Mouse (Mus musculus) cerebellum, adult (tissue): ENCODE measurements at regions not wholly inside any gene's neighbourhood (a gene's known extent, or its start where the extent isn't known, plus 50 kb on each side); places are given as distances from the start of the nearest gene placed in this dataset.

Source experiments
- ATAC-seq: cut with Nextera tagmentation; 2 replicates; pipeline ENCODE4 v1.9.2; 2017; ENCODE audit warnings: mild to moderate bottlenecking, moderate library complexity, mixed read lengths; ENCODE audit not compliant: insufficient number of reproducible peaks, low FRiP score, low TSS enrichment

DNA sequence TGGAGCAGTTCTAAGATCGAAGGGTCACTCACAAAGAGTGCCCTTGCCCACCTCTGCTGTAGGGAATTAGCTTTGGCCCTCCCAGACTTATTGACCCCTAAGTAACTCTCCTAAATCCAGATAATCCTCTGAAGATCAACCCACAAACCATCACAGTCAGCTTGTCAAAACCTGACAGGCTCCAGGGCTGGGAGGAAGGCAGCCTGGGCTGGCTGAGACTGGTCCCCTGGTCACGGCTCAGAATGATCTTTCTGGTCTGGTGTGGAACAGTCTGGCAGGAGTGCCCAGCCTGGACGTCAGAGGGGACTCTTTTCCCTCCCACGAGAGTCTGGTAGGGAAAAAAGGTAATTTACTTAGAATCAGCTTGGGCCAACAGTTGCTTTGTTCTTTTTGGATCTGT is 99.0 kb upstream of the Haao start:
- no peak for ATAC-seq

DNA sequence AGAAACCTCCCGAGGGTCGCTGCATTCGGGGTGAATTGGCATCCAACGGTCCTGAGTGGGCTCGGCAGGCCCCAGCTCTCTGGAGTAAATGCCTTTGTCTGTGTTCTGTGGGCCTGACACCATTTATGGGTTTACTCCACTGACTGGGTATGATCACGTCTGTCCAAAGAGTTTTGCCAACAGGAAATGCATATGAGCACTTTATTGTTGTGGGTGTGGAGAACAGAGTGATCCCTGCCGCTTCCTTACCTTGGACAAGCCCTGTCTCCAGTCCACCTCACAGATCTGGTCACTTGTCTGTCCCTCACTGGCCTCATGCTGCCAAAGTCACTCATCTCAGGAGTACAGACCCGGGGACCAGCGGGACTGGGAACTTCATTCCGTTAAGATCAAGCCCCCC is 91.6 kb upstream of the Haao start:
- ATAC-seq: no peak

DNA sequence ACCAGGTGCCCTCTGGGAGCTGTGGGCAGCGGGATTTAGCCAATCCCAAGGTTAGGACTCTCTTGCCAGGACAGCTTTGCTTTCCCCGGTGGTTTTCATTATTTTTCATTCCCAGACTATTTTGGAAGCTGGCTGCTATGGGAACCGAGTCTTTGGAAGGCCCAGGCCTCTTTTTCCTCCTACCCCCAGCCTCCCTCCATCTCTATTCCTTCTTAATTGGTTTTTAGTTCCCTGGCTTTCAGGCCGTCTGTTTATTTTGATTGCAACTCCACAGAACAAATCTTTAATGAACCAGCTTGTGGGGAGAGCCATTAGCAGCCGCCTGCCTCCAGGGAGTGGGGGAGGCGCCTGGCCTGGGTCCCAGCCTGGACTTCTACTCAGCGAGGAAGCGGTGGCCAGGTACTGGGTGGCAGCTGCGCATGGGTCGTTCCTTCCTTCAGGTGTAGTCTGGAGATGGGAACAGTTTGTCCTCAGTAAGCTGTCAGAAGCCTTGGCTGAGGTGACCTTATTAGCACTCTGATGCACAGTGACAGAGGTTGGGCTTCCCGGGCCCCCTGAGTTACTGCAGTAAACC is 91.0 kb upstream of the Haao start:
- ATAC-seq: peak; percentile 53

DNA sequence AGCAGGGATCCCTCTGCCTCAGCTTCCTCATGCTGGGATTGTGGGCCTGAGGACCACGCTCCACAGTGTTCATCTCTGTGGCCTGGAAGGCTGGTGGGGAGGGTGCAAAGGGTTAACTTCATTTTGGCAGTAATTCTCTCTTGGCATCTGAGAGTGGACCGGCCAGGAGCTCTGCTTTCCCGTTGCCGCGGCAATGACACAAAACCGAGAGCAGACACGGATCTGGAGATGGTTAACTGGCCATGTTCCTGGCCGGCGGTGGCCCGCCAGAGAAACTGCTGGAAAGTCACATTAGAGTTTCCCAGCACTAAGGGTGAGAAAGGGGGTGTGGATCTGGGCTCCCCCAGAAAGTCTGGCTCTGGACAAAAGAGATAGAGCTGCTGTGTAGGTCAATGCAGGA is 89.8 kb upstream of the Haao start:
- ATAC-seq: no peak

DNA sequence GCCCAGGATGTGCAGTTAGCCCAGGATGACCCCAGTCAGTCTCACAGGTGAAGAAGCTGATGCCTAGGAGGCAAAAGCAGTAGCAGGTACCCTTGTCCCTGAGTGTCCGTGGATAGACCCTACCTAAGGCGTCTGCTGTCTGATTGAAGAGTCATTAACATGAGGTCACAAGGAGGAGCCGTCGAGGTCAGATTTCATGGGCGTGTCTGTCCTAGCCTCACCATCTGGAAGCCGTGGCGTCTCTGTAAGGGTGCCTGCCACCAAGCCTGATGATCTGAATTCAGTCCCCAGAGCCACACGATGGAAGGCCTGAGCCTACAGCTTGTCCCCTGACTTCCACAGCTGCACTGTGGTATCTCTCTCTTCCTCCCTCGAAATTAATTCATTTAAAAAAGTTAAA is 88.9 kb upstream of the Haao start:
- no peak for ATAC-seq

DNA sequence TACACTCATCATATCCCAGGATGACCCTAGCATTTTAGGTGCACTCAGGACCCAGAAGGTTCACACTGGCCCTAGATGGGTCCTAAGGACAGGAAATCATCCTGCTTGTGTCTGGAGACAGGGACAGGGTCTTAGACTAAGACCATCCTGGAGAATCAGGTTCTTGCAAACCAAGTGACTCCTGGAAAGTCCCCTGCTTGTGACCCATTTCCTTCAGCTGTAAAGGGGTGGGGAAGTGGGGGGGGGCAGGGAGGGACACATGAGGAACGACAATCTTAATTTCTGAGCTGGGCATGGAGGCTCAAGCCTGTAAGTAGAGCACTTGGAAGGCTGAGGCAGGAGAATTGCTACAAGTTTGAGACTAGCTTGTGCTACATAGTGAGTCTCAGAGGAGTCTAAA is 88.2 kb upstream of the Haao start:
- no peak for ATAC-seq

DNA sequence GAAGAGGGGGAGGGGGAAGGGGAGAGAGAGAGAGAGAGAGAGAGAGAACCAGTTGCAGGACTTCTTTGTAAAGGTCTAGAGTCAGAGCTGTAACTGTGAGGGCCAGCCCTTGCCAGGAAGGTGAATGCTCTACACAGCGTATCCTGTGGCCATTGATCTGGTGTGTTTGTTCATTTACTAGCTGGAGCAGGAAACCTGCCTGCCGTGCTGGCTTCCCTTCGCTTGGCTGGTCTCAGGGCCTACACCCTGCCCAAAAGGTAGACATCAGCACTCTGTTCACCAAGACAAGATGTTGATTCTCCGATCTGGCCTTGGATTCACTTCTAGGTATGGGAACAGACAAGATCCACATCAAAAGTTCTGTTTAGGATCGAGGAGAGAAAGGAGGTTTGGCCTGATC is 87.5 kb upstream of the Haao start:
- no peak for ATAC-seq

DNA sequence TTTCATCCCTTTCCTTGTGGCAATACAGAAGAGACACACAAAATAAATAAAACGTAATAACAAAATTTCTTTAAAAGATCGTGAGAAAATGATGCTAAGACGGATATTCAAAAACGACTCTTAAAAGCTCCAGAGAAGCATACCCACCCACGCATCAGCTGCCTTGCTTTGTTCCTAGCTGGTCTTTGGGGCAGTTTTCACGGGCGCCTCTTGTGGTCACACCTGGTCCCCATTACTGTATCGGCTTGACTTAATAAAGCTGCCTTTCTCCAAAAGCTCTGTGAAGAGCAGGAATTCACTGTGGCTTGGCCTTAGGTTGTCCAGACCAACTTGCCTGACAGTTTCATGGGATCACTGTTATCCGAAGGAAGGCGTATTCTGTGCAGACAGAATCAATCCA is 86.0 kb upstream of the Haao start:
- no peak for ATAC-seq

DNA sequence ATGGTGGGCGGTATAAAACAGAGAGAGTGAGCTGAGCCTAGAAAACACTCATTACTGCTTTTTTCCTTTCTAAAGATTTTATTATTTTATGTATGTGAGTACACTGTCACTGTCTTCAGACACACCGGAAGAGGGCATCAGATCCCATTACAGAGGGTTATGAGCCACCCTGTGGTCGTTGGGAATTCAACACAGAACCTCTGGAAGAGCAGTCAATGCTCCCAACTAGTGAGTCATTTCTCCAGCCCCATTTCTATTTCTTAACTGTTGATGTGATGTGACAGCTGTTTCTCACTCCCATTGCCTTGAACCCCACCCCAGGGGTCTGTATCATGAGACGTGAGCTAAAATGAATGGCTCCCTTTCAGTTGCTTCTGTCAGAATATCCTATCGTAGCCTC is 82.6 kb upstream of the Haao start:
- ATAC-seq: no peak

DNA sequence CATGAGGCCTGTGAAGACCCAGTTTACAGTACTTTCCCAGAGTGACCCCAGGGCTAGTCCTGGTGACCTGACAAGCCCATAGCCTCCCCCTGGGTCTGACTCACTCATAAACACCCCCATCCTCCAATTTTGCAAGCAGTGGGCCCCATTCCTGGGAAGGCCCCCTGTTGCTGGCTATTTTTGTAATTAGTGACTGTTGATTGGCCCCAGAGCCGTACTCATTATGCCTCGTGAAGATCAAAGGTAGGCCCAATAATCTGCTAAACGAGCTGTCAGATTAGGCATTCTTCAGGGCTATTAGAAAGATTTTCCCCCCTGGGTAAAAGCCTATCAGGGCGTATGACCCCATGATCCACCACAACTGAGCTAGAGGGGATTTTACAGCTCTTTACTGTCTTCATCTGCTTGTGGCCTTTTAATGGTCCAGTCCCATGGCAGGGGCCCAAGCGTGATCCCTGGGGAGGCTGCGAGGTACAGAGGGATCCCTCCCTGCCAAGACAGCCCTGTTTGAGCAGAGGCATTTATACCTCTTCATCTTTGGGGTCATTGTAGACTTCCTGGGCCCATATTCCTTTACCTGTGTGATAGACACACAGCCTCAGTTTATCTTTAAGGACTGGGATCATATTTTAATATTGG is 80.1 kb upstream of the Haao start:
- ATAC-seq: no peak

DNA sequence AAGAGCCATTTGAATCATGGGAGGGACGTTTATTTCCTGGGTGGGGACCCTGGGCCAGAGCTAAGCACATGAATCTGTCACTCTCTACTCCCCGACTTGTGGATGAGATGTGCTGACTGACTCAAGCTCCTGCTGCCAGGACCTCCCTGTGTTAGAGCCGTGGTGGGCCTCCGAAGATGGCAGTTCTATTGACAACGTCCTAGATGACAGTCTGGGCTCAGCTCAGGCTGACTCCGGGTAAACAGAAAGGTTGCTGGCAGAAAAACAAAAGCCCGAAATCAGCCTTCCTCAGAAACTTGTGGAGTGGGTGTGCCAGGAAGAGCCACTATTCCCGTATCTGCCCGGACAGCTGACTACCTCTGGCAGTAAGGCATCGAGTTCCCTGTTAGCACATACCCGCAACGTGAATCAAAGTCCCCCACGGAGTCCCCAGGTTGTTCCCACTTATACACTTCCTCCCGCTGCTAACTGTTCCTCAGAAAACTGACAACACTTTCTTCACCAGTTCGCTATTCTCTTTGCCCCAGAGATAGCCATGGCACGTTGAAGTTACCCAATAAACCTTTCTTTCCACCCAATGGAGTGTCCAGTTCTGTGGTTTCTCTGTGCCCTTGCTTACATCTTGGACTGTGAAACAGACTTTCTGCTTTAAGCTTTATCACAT is 76.6 kb upstream of the Haao start:
- no peak for ATAC-seq

DNA sequence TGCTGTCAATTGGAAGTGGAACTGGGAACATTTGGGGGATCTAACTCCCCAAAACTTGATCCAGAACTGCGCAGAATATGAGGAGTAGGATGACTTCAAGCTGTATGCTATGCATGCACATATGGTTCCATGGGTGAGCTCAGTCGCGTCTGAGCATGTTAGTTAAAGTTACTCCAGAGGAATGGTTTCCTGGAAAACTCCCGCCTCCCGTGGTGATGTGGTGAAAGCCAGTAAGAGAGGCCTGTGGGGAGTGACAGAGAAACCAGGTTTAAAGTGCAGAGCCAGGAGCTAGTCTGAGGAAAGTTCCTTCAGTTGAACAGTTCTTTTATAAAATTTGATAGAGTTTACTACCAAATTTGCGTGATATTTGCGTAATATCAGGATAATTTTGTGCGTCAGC is 73.1 kb upstream of the Haao start:
- no peak for ATAC-seq

DNA sequence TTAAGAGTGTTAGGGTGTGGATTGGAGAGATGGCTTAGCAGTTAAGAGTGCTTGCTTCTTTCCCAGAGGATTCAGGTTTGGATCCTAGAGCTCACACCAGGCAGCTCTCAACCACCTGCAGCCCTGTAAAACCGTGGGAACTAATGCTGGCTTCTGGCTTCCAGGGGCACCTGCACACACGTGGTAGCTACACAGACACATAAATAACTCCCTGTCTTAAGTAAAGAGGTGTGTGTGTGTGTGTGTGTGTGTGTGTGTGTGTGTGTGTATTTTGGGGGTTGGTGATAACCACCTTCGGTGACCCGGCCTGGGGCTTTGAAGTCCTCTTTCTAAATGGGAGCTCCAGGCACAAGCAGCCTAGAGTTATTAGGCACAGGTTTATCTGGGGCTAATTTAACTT is 72.5 kb upstream of the Haao start:
- ATAC-seq: no peak

DNA sequence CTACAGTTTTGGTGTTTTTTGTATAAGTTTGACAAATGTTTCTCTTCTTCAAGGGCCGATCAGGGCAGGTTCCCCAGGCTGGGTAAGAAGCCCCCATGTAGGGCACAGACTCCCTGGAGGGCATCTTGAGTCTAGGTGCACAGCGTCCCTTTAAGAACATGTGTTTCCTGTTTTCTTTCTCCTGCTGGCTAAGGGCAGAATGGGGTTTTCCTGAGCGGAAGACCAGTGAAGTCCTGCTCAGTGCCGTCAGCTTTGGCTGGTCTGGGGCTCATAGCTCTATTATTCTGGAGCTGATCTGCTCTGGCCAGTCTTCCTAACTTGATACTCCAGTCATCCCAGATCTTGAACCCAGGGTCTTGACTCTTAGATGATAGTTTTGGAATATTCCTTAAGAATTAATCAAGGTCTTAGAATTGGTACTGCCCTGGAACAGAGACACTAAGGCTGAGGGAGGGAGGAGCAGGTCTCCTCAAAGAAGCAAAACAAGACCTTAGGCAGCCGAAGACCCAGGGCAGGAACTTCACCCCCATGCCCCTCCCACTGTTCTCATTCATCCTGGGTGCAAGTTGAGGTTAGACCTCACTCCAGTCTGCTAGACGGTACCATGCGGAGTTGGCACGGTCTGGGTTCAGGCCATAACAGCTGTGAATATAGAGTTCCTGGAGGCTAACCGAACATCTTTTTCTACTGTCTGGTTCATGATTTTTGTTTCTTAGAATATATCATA is 70.8 kb upstream of the Haao start:
- no peak for ATAC-seq

DNA sequence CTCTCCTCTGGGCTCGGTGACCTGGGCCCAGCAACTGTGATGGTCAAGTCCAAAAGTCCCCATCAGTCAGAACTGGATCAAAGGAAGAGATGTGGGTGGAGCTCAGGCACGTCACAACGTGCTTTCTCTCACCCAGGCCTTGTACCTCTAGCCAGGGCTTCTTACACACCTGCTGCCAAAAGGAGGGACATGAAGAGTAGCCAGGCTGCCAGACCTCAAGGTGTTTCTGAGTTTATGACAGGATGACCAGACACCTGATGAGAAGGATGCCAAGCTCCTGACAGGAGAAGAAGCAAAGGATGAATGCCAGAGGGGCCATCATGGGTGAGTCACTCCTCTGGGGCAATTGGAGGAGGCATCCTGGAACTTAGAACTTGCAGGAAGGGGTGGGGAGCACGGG is 70.0 kb upstream of the Haao start:
- ATAC-seq: no peak

DNA sequence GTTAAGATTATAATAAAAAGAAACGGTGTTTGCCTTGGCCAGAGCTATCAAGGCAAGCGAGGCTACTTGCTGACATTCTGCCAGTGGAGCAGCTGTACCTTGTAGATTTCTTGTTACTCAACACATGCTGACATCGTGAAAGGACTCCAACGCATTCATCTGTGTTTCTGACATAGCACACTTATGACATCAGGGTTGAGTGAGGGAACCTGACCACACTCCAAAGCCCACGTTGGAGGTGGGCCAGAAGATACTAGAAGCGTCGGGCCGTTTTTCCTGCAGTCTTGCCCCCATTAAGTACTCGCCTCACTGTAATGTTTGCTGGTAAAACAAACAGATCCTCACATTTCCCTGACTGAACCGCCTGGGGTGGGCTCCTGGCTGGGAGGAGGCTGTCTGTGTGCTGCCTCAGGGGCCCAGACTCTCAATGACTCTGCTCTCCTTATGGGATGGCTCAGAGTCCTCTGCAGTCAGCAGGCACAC is 69.0 kb upstream of the Haao start:
- ATAC-seq: no peak

DNA sequence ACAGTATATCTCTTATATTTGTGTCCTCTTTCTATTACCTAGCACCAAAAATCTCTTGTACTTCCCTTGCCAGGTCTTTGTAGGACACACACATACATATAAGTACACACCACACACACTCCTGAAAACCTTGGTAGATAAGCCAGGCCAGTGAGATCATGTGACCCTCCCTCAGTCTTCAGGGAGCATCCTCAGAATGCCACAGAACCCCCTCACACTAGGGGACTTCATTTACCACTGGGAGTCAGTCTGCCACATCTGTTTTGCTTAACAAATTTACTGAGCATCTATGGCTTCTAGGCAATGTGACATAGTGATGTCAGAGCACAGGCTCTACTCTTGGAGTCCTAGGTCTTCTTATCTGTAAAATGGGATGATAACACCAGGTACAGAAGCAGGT is 67.3 kb upstream of the Haao start:
- no peak for ATAC-seq

DNA sequence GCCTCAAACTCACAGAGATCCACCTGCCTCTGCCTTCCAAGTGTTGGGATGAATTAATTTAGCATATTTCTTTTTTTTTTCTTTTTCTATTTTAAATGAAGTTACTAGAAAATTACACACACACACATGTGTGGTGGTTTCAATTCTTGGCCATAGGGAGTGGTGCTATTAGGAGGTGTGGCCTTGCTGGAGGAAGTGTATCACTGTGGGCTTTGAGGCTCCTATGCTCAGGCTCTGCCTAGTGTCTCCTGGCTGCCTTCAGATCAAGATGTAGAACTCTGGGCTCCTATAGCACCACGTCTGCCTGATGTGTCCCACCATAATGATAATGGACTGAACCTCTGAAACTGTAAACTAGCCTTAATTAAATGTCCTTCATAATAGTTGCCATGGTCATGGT is 66.8 kb upstream of the Haao start:
- no peak for ATAC-seq

DNA sequence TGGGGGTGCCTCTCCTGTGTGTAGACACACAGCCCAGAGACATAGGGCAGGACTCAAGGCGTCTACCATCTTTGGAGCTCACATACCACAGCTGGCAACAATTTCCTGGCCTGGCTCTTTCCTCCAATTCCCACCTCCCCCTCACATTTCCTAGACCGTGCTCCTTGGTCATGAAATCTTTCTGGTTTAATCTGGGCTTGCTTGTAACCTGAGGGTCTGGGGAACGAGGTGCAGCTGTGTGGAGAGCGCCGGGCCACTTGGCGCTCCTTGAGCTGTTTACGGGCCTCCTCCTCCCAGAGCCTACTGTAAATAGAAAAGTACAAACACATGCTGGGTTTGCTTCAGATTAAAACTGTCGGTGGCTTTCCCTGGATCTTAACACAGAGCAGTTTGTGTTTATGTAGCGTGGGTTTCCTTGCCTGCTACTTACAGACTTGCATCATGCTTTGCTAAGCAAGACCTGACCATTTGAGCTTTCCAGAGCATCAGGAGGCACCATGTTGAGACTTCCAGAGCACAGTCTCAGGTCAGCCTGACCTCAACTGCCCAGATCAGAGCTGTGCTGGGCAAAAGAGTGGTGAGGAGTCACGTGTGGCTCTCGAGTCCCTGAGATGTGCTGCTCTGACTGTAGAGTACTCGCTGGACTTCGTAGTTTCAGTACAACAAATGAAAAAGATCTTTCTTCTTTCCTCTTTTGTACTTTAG is 66.1 kb upstream of the Haao start:
- ATAC-seq: no peak

DNA sequence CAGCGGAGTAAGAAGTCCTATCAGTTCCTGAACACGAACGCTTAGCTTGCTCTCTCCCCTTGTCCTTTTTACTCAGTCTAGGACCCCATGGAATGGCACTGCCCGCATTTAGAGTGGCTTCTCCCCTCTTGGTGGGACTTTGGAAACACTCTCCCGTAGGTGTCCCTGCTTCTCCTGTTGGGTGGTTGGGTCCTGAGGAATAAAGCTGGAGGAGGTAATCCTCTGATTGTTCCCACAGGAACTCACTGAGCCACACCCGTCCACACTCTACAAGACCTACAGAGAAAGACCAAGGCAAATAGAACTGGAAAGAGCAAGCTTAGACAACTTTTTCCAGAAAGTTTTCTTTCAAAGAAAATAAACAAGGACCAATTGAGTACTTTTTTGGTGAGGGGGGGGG is 64.7 kb upstream of the Haao start:
- no peak for ATAC-seq

DNA sequence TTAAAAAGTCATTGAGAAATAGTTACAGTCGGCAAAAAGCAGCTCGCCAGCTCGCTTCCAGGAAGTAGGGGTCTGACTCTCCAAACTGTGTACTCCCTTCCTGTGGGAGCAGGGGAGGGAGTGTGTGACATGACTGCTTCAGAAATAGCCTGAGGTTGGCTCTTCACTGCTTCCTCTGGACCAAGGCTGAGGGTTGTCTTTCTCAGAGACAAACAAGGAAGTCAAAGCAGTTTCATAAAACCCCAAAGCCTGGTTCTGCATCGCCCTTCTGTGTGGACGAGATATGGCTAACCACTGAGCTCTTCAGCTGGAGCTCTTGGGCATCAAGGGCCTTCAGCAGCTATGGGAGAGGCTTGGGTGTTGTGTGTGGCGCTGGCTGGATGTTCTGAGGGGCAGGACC is 61.0 kb upstream of the Haao start:
- no peak for ATAC-seq
